Mouse (Mus musculus): ENCODE data around the gene Ctcfl. TPM values are rescaled to one million over a fixed set of nuclear protein-coding genes. Genes with fewer than 3 reads are reported as not detected.

Gene Ctcfl
- total and polyA plus RNA-seq, 3 experiments, result 0.13 TPM; not detected in 2

- Histone ChIP-seq H3K9me3 (replicated peaks; ENCODE audit: insufficient read depth, low read length) (no peaks in the 10 kb centered on the region), H3K4me1 (ENCODE audit: control insufficient read depth in 1 of 2, insufficient read depth in 2 of 2, low read length in 2 of 2) (no peaks in the 10 kb centered on the region), H3K79me2 (ENCODE audit: control insufficient read depth, insufficient read depth, low read length, poor library complexity) (no peaks in the 10 kb centered on the region), H3K9ac (ENCODE audit: control insufficient read depth, low read depth, low read length, poor library complexity, severe bottlenecking) (no peak overlapping the region), H3K36me3 (ENCODE audit: control insufficient read depth in 1 of 2, insufficient read depth in 2 of 2, low read length in 2 of 2) (no peaks in the 10 kb centered on the region), H3K4me3 (ENCODE audit: control insufficient read depth in 1 of 2, insufficient read depth in 1 of 2, low read depth in 2 of 2, low read length in 2 of 2) (no peak overlapping the region), H3K27me3 (ENCODE audit: control insufficient read depth in 1 of 2, insufficient read depth in 2 of 2, low read length in 2 of 2) (no peaks in the 10 kb centered on the region), H3K27ac (ENCODE audit: control insufficient read depth, low read depth, low read length) (no peak overlapping the region)
- TF ChIP-seq MYC (IDR thresholded peaks at IDR 0.05; ENCODE audit: low read depth, low read length) (no peak), RAD21 (IDR thresholded peaks at IDR 0.05; ENCODE audit: low read depth, low read length) (no peak), USF2 (IDR thresholded peaks at IDR 0.05; ENCODE audit: borderline replicate concordance in 1 of 2, insufficient read depth in 1 of 2, low read depth in 1 of 2, low read length in 2 of 2) (no peak), MAFK (IDR thresholded peaks at IDR 0.05; ENCODE audit: borderline replicate concordance, low read depth, low read length) (no peak), ZKSCAN1 (IDR thresholded peaks at IDR 0.05; ENCODE audit: low read depth, low read length) (no peak), SIN3A (IDR thresholded peaks at IDR 0.05; ENCODE audit: low read length) (no peak), JUND (IDR thresholded peaks at IDR 0.05; ENCODE audit: low read depth, low read length) (no peak), USF1 (IDR thresholded peaks at IDR 0.05; ENCODE audit: low read depth, low read length) (no peak), POLR2A (IDR thresholded peaks at IDR 0.05; ENCODE audit: control insufficient read depth in 1 of 2, insufficient read depth in 1 of 2, low read depth in 1 of 2, low read length in 2 of 2, poor library complexity in 1 of 2) (no peak), BHLHE40 (IDR thresholded peaks at IDR 0.05; ENCODE audit: borderline replicate concordance, low read depth, low read length) (no peak), MYB (IDR thresholded peaks at IDR 0.05; ENCODE audit: low read depth, low read length) (no peak), ELF1 (IDR thresholded peaks at IDR 0.05; ENCODE audit: low read depth, low read length) (no peak), POLR2AphosphoS5 (IDR thresholded peaks at IDR 0.05; ENCODE audit: borderline replicate concordance, low read depth, low read length) (no peak), TBP (IDR thresholded peaks at IDR 0.05; ENCODE audit: low read depth, low read length) (no peak), TAL1 (IDR thresholded peaks at IDR 0.05; ENCODE audit: low read length) (no peak), CHD2 (IDR thresholded peaks at IDR 0.05; ENCODE audit: low read length) (no peak), RCOR1 (IDR thresholded peaks at IDR 0.05; ENCODE audit: low read depth, low read length) (no peak), ZMIZ1 (IDR thresholded peaks at IDR 0.05; ENCODE audit: low read depth, low read length) (no peak)
- no peak for DNase-seq (ENCODE audit: low read depth, low spot score)
Observed at GRCm38 (mm10) chr2:173157871-173158270, 38.5 kb upstream of the Ctcfl start.

DNA sequence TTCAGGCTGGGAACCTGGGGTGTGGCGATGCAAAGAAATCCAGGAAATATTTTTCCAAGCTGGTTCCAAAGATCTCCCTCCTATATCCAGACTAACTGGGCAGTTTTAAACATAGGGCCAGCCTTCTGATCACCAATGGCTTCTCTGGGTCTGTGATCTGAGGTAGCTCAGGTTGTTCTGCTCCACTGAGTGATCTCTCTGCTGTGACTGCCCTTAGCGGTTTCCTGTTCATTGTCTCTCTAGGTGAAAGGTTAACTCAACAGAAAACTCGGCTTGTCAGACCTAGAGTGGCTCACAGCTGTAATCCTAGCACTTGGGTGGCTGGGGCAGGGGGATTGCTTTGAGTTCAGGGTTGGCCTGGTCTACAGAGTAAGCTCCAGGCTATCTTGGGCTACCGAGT is 38.1 kb upstream of the Ctcfl start:
- no peaks in the 10 kb centered on the region for H3K9me3 ChIP-seq (replicated peaks; ENCODE audit: insufficient read depth, low read length)
- DNase-seq (ENCODE audit: low read depth, low spot score), result no peak
- no peaks in the 10 kb centered on the region for H3K4me1 ChIP-seq (ENCODE audit: control insufficient read depth in 1 of 2, insufficient read depth in 2 of 2, low read length in 2 of 2)
- H3K9ac ChIP-seq (ENCODE audit: control insufficient read depth, low read depth, low read length, poor library complexity, severe bottlenecking), result no peak overlapping the region
- no peaks in the 10 kb centered on the region for H3K36me3 ChIP-seq (ENCODE audit: control insufficient read depth in 1 of 2, insufficient read depth in 2 of 2, low read length in 2 of 2)
- no peaks in the 10 kb centered on the region for H3K79me2 ChIP-seq (ENCODE audit: control insufficient read depth, insufficient read depth, low read length, poor library complexity)
- no peak for TF ChIP-seq CTCF (IDR thresholded peaks at IDR 0.05 in 2 of 3, conservative IDR thresholded peaks at IDR 0.05 in 1 of 3; ENCODE audit: control insufficient read depth in 1 of 3, insufficient read depth in 1 of 3, low read depth in 2 of 3, low read length in 3 of 3, poor library complexity in 1 of 3, severe bottlenecking in 1 of 3)
- TF ChIP-seq SMC3 (IDR thresholded peaks at IDR 0.05; ENCODE audit: low read depth, low read length), result no peak
- TF ChIP-seq RAD21 (IDR thresholded peaks at IDR 0.05; ENCODE audit: low read depth, low read length), result no peak
- no peak overlapping the region for H3K4me3 ChIP-seq (ENCODE audit: control insufficient read depth in 1 of 2, insufficient read depth in 1 of 2, low read depth in 2 of 2, low read length in 2 of 2)
- H3K27me3 ChIP-seq (ENCODE audit: control insufficient read depth in 1 of 2, insufficient read depth in 2 of 2, low read length in 2 of 2), result no peaks in the 10 kb centered on the region
- no peak overlapping the region for H3K27ac ChIP-seq (ENCODE audit: control insufficient read depth, low read depth, low read length)

All from MEL (cell line).